In genomic region chr12:29141132-29141531, GRCm38 (mm10) we compare ENCODE assay signal across 8 mouse cellular contexts.
DNase-seq lines count a peak whose midpoint lies in the region; TF ChIP-seq lines count a peak whose summit lies in the region.

No protein-coding gene starts in this region.

- peak overlapping the region; percentile 41 for H3K27ac ChIP-seq in cerebellum, adult 2 months (ENCODE audit: insufficient read depth, low read length)
- H3K27ac ChIP-seq in hindbrain, embryonic 10.5 days, result peak overlapping the region; percentile 25

- peak overlapping the region; percentile 32 for H3K4me3 ChIP-seq in cerebellum, adult 2 months (replicated peaks; ENCODE audit: insufficient read depth, low read depth, low read length)
- H3K4me3 ChIP-seq in hindbrain, embryonic 10.5 days, result no peak overlapping the region

- TF ChIP-seq POLR2A in cerebellum, adult 2 months (IDR thresholded peaks at IDR 0.05; ENCODE audit: borderline replicate concordance, insufficient read depth, low read length), result no peak

- 11% methylated on average over 13 of the region's 13 CpGs for WGBS in cerebellum, adult 2 months
- 62% methylated on average over 13 of the region's 13 CpGs for WGBS in hindbrain, embryonic 10.5 days

- peaks cover 53% of the 10 kb centered on the region for H3K4me1 ChIP-seq in cerebellum, adult 2 months (ENCODE audit: control insufficient read depth, insufficient read depth, low read length)
- H3K4me1 ChIP-seq in hindbrain, embryonic 10.5 days (replicated peaks), result peaks cover 17% of the 10 kb centered on the region; the same call in 1 of the 2 replicates

- H3K9me3 ChIP-seq in hindbrain, embryonic 10.5 days, result no peaks in the 10 kb centered on the region

- intact Hi-C loops in left cerebral cortex, postnatal 25 days (cut with DNase I), result loop anchor here (1.0 to 5.0 kb wide), 5 partner anchors 141 to 441 kb away; no protein-coding TSS in a partner anchor

- H3K36me3 ChIP-seq in hindbrain, embryonic 10.5 days, result no peaks in the 10 kb centered on the region

- TF ChIP-seq CTCF in cerebellum, adult 2 months (IDR thresholded peaks at IDR 0.05; ENCODE audit: borderline replicate concordance, insufficient read depth, low read depth, low read length), result no peak

- DNase-seq in brain, adult 2 months (ENCODE audit: low read depth, low spot score), result peak; percentile 98
- DNase-seq in cerebellum, adult 2 months, result peak; percentile 92 to 95
- DNase-seq in hindbrain, embryonic 10.5 days (ENCODE audit: low spot score), result no peak
- DNase-seq in left cerebral cortex, postnatal 25 days (ENCODE audit: low spot score in 2 of 2), result peak; percentile 74 to 94
- DNase-seq in kidney, postnatal 4 days, result no peak
- no peak for DNase-seq in kidney, postnatal 36 days
- no peak for DNase-seq in ovary, adult 18-20 months (ENCODE audit: low spot score)
- no peak for DNase-seq in lung, adult 18-20 months

- H3K27me3 ChIP-seq in cerebellum, adult 2 months (ENCODE audit: control insufficient read depth, insufficient read depth, low read length), result no peaks in the 10 kb centered on the region
- H3K27me3 ChIP-seq in hindbrain, embryonic 10.5 days (ENCODE audit: insufficient read depth, poor library complexity, severe bottlenecking), result no peaks in the 10 kb centered on the region

Comparison
In these comparisons a context has a peak if more than half of its experiments do, and no peak if none do; other contexts are left out.
1. DNase-seq: peak in brain, adult 2 months (single experiment), cerebellum, adult 2 months (2 of 2) and left cerebral cortex, postnatal 25 days (2 of 2); none in hindbrain, embryonic 10.5 days (single experiment), kidney, postnatal 4 days (0 of 2), kidney, postnatal 36 days (0 of 2), ovary, adult 18-20 months (single experiment) and lung, adult 18-20 months (0 of 2).